Mouse (Mus musculus) G1E (cell line): ENCODE measurements around the gene Lrrfip2.

Source experiments
- CTCF ChIP-seq: IDR thresholded peaks from 2 replicates; pipeline ENCODE4 v1.5.1; 2012; ENCODE audit warnings: low read depth, low read length, inconsistent platforms, mixed read lengths
- GATA1 ChIP-seq: IDR thresholded peaks from 2 replicates; pipeline ENCODE4 v1.6.1; 2012; ENCODE audit warnings: borderline replicate concordance, low read length, inconsistent platforms, mixed read lengths
- GATA2 ChIP-seq: IDR thresholded peaks from 2 replicates; pipeline ENCODE4 v1.6.1; 2012; ENCODE audit warnings: low read depth, low read length, inconsistent platforms, borderline replicate concordance
- POLR2AphosphoS5 ChIP-seq: IDR thresholded peaks from 2 replicates; pipeline ENCODE4 v1.6.1; 2012; ENCODE audit warnings: low read depth, low read length, inconsistent platforms; ENCODE audit not compliant: insufficient replicate concordance
- TAL1 ChIP-seq: conservative IDR thresholded peaks from 2 replicates; pipeline ENCODE4 v1.6.1; 2012; ENCODE audit warnings: low read depth, low read length, inconsistent platforms, mixed read lengths

- TF ChIP-seq GATA1 (no peak), CTCF (no peak), TAL1 (no peak), GATA2 (no peak), POLR2AphosphoS5 (no peak)
Observed at GRCm38 (mm10) chr9:111155764-111156458, 38.5 kb downstream of the Lrrfip2 start.
